ENCODE assay signal across 8 mouse cellular contexts in genomic region chr11:98930773-98931512, GRCm38 (mm10). TPM values are rescaled to one million over a fixed set of nuclear protein-coding genes. Genes with fewer than 3 reads are reported as not detected.
A peak's percentile ranks its signal among the peaks of the same experiment; 100 is the strongest.
DNase-seq lines count a peak whose midpoint lies in the region; ATAC-seq and TF ChIP-seq lines count a peak whose summit lies in the region.

No protein-coding gene starts in this region.

- intact Hi-C loops in heart, postnatal 25 days (cut with DNase I): no loop called here

- H3K27me3 ChIP-seq in heart, embryonic 14.5 days (ENCODE audit: control insufficient read depth, insufficient read depth, low read length): no peaks in the 10 kb centered on the region
- H3K27me3 ChIP-seq in limb, embryonic 14.5 days (ENCODE audit: control insufficient read depth, insufficient read depth, low read length): no peaks in the 10 kb centered on the region

- H3K36me3 ChIP-seq in heart, embryonic 14.5 days (ENCODE audit: control insufficient read depth, insufficient read depth, low read length): 0 out of 2 replicates have a peak, but pooled peaks cover 4% of the 10 kb centered on the region
- H3K36me3 ChIP-seq in limb, embryonic 14.5 days (ENCODE audit: control insufficient read depth, insufficient read depth, low read length): 0 out of 2 replicates have a peak, but pooled peaks cover 3% of the 10 kb centered on the region

- peaks cover 63 to 73% of the 10 kb centered on the region in 2 experiments for H3K4me1 ChIP-seq in heart, embryonic 14.5 days (ENCODE audit: control insufficient read depth in 2 of 2, insufficient read depth in 2 of 2, low read length in 2 of 2)
- peaks cover 88% of the 10 kb centered on the region for H3K4me1 ChIP-seq in limb, embryonic 14.5 days (ENCODE audit: control insufficient read depth, insufficient read depth, low read length)

- peak; percentile 70 for ATAC-seq in heart, embryonic 14.5 days (ENCODE audit: insufficient number of reproducible peaks, insufficient read depth, low FRiP score, low read depth)
- no peak for ATAC-seq in limb, embryonic 14.5 days (ENCODE audit: low FRiP score, low read depth)

- peak overlapping the region; percentile 97 to 100 for H3K27ac ChIP-seq in heart, embryonic 14.5 days (replicated peaks in 1 of 2; ENCODE audit: control insufficient read depth in 1 of 2, insufficient read depth in 1 of 2, low read depth in 2 of 2, low read length in 2 of 2)
- peak overlapping the region; percentile 83 for H3K27ac ChIP-seq in limb, embryonic 14.5 days (replicated peaks; ENCODE audit: low read depth, low read length)

- DNase-seq in heart, adult 18-20 months: peak; percentile 68 to 70
- DNase-seq in heart, postnatal 25 days (ENCODE audit: low spot score): no peak
- DNase-seq in NIH3T3 (ENCODE audit: low read depth): peak; percentile 67
- DNase-seq in limb, embryonic 14.5 days (ENCODE audit: low spot score): no peak
- no peak for DNase-seq in urinary bladder, postnatal 36 days (ENCODE audit: low spot score in 2 of 2)
- no peak for DNase-seq in urinary bladder, postnatal 10 days (ENCODE audit: low spot score)
- no peak for DNase-seq in right cerebral cortex, adult 2 months (ENCODE audit: low spot score in 2 of 2)

- peak overlapping the region; percentile 69 for H3K4me2 ChIP-seq in heart, embryonic 14.5 days (ENCODE audit: low read length)
- H3K4me2 ChIP-seq in limb, embryonic 14.5 days (replicated peaks; ENCODE audit: low read depth, low read length, severe bottlenecking): peak overlapping the region; percentile 82

- H3K9me3 ChIP-seq in heart, embryonic 14.5 days (ENCODE audit: control insufficient read depth, low read length): no peaks in the 10 kb centered on the region
- no peaks in the 10 kb centered on the region for H3K9me3 ChIP-seq in limb, embryonic 14.5 days (ENCODE audit: control insufficient read depth, low read length)

- peak overlapping the region; percentile 92 for H3K9ac ChIP-seq in heart, embryonic 14.5 days (ENCODE audit: low read length)
- H3K9ac ChIP-seq in limb, embryonic 14.5 days (ENCODE audit: low read depth, low read length, severe bottlenecking): 0 out of 2 replicates have a peak overlapping the region, but pooled peaks have one; percentile 6

- 4% methylated on average over 10 of the region's 10 CpGs for WGBS in heart, embryonic 14.5 days
- WGBS in limb, embryonic 14.5 days: 14% methylated on average over 10 of the region's 10 CpGs

- H3K4me3 ChIP-seq in heart, embryonic 14.5 days (ENCODE audit: control insufficient read depth in 1 of 2, insufficient read depth in 1 of 2, low read depth in 1 of 2, low read length in 2 of 2): peak overlapping the region in 1 of 2 experiments; percentile 74; a peak in 2 of 4 replicates
- peak overlapping the region; percentile 66 for H3K4me3 ChIP-seq in limb, embryonic 14.5 days (replicated peaks; ENCODE audit: low read length)

- TF ChIP-seq POLR2A in limb, embryonic 14.5 days (IDR thresholded peaks at IDR 0.05; ENCODE audit: borderline replicate concordance, extremely low read depth, insufficient read depth, insufficient read length): no peak

RNA-seq across cellular contexts. Expression of gene Rara, which starts 3.3 kb away (rescaled TPM):
- 10 to 100 TPM in 1 of 2 experiments, 1 to 10 TPM in 1; 8.7 to 10.1 TPM for total RNA-seq in heart, adult 18-20 months (2021)
- total RNA-seq in heart, postnatal 25 days (2021): 10 to 100 TPM; 11.8 TPM
- polyA plus RNA-seq in heart, embryonic 14.5 days (2014; fragmentation: Nextera tagmentation; extraction: Ambion mirVana): 31.4 and 33.4 TPM in 2 replicates
- polyA plus RNA-seq in limb, embryonic 14.5 days (2012; rRNA removed): 39.8 and 57.0 TPM in 2 replicates
- polyA plus RNA-seq in limb, embryonic 14.5 days (2014; fragmentation: Nextera tagmentation; extraction: Ambion mirVana): 52.4 and 58.3 TPM in 2 replicates

RNA-seq across cellular contexts. Expression of gene Cdc6, which starts 23.3 kb away (rescaled TPM):
- total RNA-seq in heart, adult 18-20 months (2021): under 1 TPM; 0.40 to 0.41 TPM
- under 1 TPM; 0.28 to 0.52 TPM for total RNA-seq in heart, postnatal 25 days (2021)
- 15.6 and 17.5 TPM in 2 replicates for polyA plus RNA-seq in heart, embryonic 14.5 days (2014; fragmentation: Nextera tagmentation; extraction: Ambion mirVana)
- polyA plus RNA-seq in limb, embryonic 14.5 days (2012; rRNA removed): 13.1 and 15.6 TPM in 2 replicates
- 25.2 and 25.8 TPM in 2 replicates for polyA plus RNA-seq in limb, embryonic 14.5 days (2014; fragmentation: Nextera tagmentation; extraction: Ambion mirVana)

RNA-seq across cellular contexts. Expression of gene Gjd3, which starts 51.9 kb away (rescaled TPM):
- under 1 TPM; 0.36 to 0.45 TPM for total RNA-seq in heart, adult 18-20 months (2021)
- 1 to 10 TPM in 1 of 2 experiments, under 1 TPM in 1; 0.52 to 1.1 TPM for total RNA-seq in heart, postnatal 25 days (2021)
- polyA plus RNA-seq in heart, embryonic 14.5 days (2014; fragmentation: Nextera tagmentation; extraction: Ambion mirVana): 1.00 and 2.3 TPM in 2 replicates
- 1.3 and 2.2 TPM in 2 replicates for polyA plus RNA-seq in limb, embryonic 14.5 days (2012; rRNA removed)
- 0.41 and 0.45 TPM in 2 replicates for polyA plus RNA-seq in limb, embryonic 14.5 days (2014; fragmentation: Nextera tagmentation; extraction: Ambion mirVana)

Comparison
In these comparisons a context has a peak if more than half of its experiments do, and no peak if none do; other contexts are left out.
1. DNase-seq: peak in heart, adult 18-20 months (2 of 2) and NIH3T3 (single experiment); none in heart, postnatal 25 days (single experiment), limb, embryonic 14.5 days (single experiment), urinary bladder, postnatal 36 days (0 of 2), urinary bladder, postnatal 10 days (single experiment) and right cerebral cortex, adult 2 months (0 of 2).